In the genomic region with DNA sequence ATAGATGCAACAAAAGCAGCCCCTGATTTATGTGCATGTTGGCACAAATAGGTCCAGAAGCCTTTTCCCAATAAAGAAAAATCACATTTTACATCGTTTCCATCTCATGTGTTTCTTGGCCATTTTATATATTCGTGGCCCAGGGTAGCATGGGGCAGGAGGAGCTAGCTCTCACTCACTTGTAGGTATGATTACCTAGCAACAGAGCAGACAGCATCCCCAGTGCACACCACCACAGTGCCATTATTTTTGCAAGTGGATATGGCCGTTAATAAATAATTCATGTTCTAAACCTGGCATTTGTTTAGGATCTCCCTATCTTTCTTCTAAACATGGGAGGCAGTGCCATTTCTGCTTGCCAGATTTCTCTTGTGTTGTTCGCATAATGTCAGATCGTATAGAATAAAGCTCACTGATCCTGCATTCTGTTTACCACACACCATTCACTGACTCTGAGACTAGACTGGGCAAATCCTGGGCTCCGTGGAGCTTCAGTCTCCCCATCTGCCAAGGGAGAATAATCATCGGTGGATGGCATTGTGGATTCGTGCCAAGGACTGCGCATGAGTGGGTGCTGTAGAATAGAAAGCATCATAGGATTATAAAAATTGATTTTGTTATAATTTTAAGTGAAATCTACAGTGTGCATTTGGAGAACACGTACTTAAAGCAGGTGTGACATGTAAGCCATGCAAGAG, we compare ENCODE assay signal across 11 mouse cellular contexts.
DNase-seq lines count a peak whose midpoint lies in the region; ATAC-seq lines count a peak whose summit lies in the region.
"Had no signal": no experiment of that assay in that cellular context is flagged by ENCODE, and none has a peak within 500 bp of the region (broad histone marks: within the 10 kb centered on the region; RNA-seq: fewer than 3 reads in every experiment).

No protein-coding gene starts in this region.

- H3K36me3 ChIP-seq in neural tube, embryonic 12.5 days, result no peaks in the 10 kb centered on the region
- H3K36me3 ChIP-seq in midbrain, embryonic 15.5 days (replicated peaks), result no peaks in the 10 kb centered on the region
- H3K36me3 ChIP-seq in intestine, embryonic 16.5 days (ENCODE audit: control insufficient read depth, insufficient read depth, low read length), result no peaks in the 10 kb centered on the region

- peak; percentile 11 for DNase-seq in cerebellum, adult 9-10 months
- no peak for DNase-seq in cerebellum, adult 9-11 months
- no peak for DNase-seq in neural tube, embryonic 10.5 days (ENCODE audit: extremely low spot score, low spot score)
- peak; percentile 38 for DNase-seq in telencephalon, adult 2 months (ENCODE audit: low read depth, low spot score)
- DNase-seq in embryo, embryonic 10.5 days (ENCODE audit: low spot score), result no peak
- DNase-seq: adrenal gland, postnatal 14 days; kidney, postnatal 25 days; liver, embryonic 13.5 days had no signal

- no peaks in the 10 kb centered on the region for H3K27me3 ChIP-seq in neural tube, embryonic 12.5 days (replicated peaks)
- H3K27me3 ChIP-seq in midbrain, embryonic 15.5 days (replicated peaks), result no peaks in the 10 kb centered on the region
- no peaks in the 10 kb centered on the region for H3K27me3 ChIP-seq in intestine, embryonic 16.5 days (replicated peaks; ENCODE audit: control insufficient read depth, insufficient read depth, low read length)
- H3K27me3 ChIP-seq: liver, embryonic 13.5 days had no signal

- H3K4me2 ChIP-seq in neural tube, embryonic 12.5 days (replicated peaks), result 0 out of 2 replicates have a peak overlapping the region, but pooled peaks have one; percentile 12
- H3K4me2 ChIP-seq in midbrain, embryonic 15.5 days, result no peak overlapping the region
- no peak overlapping the region for H3K4me2 ChIP-seq in intestine, embryonic 16.5 days (ENCODE audit: low read depth, low read length)
- H3K4me2 ChIP-seq: liver, embryonic 13.5 days had no signal

- no peak overlapping the region for H3K9ac ChIP-seq in neural tube, embryonic 12.5 days
- H3K9ac ChIP-seq in midbrain, embryonic 15.5 days, result no peak overlapping the region
- no peak overlapping the region for H3K9ac ChIP-seq in intestine, embryonic 16.5 days (ENCODE audit: low read depth, low read length)
- H3K9ac ChIP-seq: liver, embryonic 13.5 days had no signal

- peak; percentile 31; the same call in 1 of the 2 replicates for ATAC-seq in neural tube, embryonic 12.5 days (ENCODE audit: low FRiP score, low read depth)
- ATAC-seq in midbrain, embryonic 15.5 days (replicated peaks), result peak; percentile 55; the same call in 1 of the 2 replicates
- ATAC-seq in intestine, embryonic 16.5 days, result no peak

- H3K4me3 ChIP-seq in neural tube, embryonic 12.5 days, result no peak overlapping the region
- no peak overlapping the region for H3K4me3 ChIP-seq in midbrain, embryonic 15.5 days
- no peak overlapping the region for H3K4me3 ChIP-seq in intestine, embryonic 16.5 days (ENCODE audit: low read length)
- H3K4me3 ChIP-seq: liver, embryonic 13.5 days had no signal

- no peaks in the 10 kb centered on the region for H3K9me3 ChIP-seq in neural tube, embryonic 12.5 days
- no peaks in the 10 kb centered on the region for H3K9me3 ChIP-seq in midbrain, embryonic 15.5 days
- H3K9me3 ChIP-seq in intestine, embryonic 16.5 days (ENCODE audit: control insufficient read depth, low read length), result no peaks in the 10 kb centered on the region
- H3K9me3 ChIP-seq: liver, embryonic 13.5 days had no signal

- peaks cover 36% of the 10 kb centered on the region for H3K4me1 ChIP-seq in neural tube, embryonic 12.5 days
- peaks cover 37% of the 10 kb centered on the region for H3K4me1 ChIP-seq in midbrain, embryonic 15.5 days
- H3K4me1 ChIP-seq in intestine, embryonic 16.5 days (ENCODE audit: control insufficient read depth, insufficient read depth, low read length), result no peaks in the 10 kb centered on the region

- no peak overlapping the region for H3K27ac ChIP-seq in neural tube, embryonic 12.5 days
- H3K27ac ChIP-seq in midbrain, embryonic 15.5 days, result no peak overlapping the region
- H3K27ac ChIP-seq in intestine, embryonic 16.5 days (ENCODE audit: low read length), result no peak overlapping the region
- H3K27ac ChIP-seq: liver, embryonic 13.5 days had no signal

- WGBS in neural tube, embryonic 12.5 days, result 63% methylated on average over 10 of the region's 10 CpGs
- WGBS in midbrain, embryonic 15.5 days, result 55% methylated on average over 10 of the region's 10 CpGs
- WGBS in intestine, embryonic 16.5 days, result 83% methylated on average over 10 of the region's 10 CpGs

Comparison
In these comparisons a context has a peak if more than half of its experiments do, and no peak if none do; other contexts are left out.
1. DNase-seq: peak in cerebellum, adult 9-10 months (single experiment) and telencephalon, adult 2 months (single experiment); none in cerebellum, adult 9-11 months (single experiment), neural tube, embryonic 10.5 days (single experiment) and embryo, embryonic 10.5 days (single experiment).